Comparison of ENCODE assay signal across 8 mouse cellular contexts in the genomic region with DNA sequence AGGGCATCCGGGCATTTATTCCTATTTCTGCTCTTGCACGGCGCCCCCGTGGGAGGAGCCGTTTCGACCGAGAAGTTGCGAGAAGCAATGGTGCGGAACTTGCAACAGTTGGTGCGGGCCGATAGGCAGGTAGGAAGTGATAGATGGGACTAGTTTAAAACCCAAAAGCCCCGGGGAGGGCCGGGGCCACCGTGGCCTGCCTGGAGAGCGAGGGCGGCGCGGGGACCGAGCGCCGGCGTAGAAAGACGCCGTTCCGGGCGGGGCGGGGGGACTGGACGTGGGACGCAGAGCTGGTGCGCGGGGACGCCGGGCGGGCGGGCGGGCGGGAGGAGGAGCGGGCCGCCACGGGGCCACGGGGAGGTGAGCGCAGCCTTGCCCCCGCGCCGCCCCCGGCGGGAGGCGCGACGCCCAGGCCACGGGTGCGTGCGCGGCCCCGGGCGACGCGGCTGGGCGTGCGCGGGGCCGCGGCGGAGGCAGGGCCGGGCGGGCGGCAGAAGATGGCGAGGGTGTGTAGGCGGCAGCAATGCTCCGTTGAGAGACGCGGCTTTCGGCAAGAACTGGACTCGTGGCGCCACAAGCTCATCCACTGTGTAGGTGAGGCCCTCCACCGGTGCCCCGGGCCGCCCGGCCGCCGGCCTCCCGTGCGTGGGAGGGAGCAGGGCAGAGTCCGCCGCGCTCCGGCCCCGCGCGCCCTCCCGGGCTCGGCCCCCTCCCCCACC. TPM values are rescaled to one million over a fixed set of nuclear protein-coding genes. Genes with fewer than 3 reads are reported as not detected.
DNase-seq lines count a peak whose midpoint lies in the region; ATAC-seq and TF ChIP-seq lines count a peak whose summit lies in the region.

A gene (plus strand): TSS at position 448 of the 719 bp plus-strand sequence.

- under 1% methylated on average over 81 of the region's 92 CpGs for WGBS in bone marrow, adult 2 months
- under 1% methylated on average over 11 of the region's 92 CpGs for WGBS in embryonic facial prominence, embryonic 14.5 days
- under 1% methylated on average over 76 of the region's 92 CpGs for WGBS in kidney, embryonic 14.5 days
- WGBS in limb, embryonic 15.5 days: 1% methylated on average over 54 of the region's 92 CpGs
- under 1% methylated on average over 36 of the region's 92 CpGs for WGBS in midbrain, postnatal 0 days

- TF ChIP-seq POLR2A in bone marrow, adult 2 months (IDR thresholded peaks at IDR 0.05; ENCODE audit: borderline replicate concordance, control insufficient read depth, low read depth, low read length): peak; percentile 80

- peak; percentile 94 for DNase-seq in A20 (ENCODE audit: low read depth, low spot score)
- DNase-seq in embryonic facial prominence, embryonic 14.5 days (ENCODE audit: low spot score): peak; percentile 88
- peak; percentile 88 to 89 for DNase-seq in heart, adult 9 months (ENCODE audit: low spot score in 2 of 2)
- peak; percentile 84 for DNase-seq in midbrain, postnatal 0 days (ENCODE audit: low spot score)
- DNase-seq in spleen, postnatal 14 days (ENCODE audit: low spot score in 2 of 2): peak; percentile 68 to 74

- H3K9ac ChIP-seq in embryonic facial prominence, embryonic 14.5 days (ENCODE audit: low read depth, low read length): peak within 1 kb of the TSS; percentile 90
- peak within 1 kb of the TSS; percentile 93 for H3K9ac ChIP-seq in kidney, embryonic 14.5 days (ENCODE audit: low read depth, low read length)
- peak within 1 kb of the TSS; percentile 84 for H3K9ac ChIP-seq in limb, embryonic 15.5 days
- peak within 1 kb of the TSS; percentile 78 for H3K9ac ChIP-seq in midbrain, postnatal 0 days (replicated peaks; ENCODE audit: low read length, poor library complexity, severe bottlenecking)

- peak within 1 kb of the TSS; percentile 100 for H3K27ac ChIP-seq in bone marrow, adult 2 months (ENCODE audit: control insufficient read depth, insufficient read depth, low read depth, low read length, poor library complexity)
- H3K27ac ChIP-seq in embryonic facial prominence, embryonic 14.5 days (replicated peaks; ENCODE audit: low read depth, low read length): peak within 1 kb of the TSS; percentile 96
- peak within 1 kb of the TSS; percentile 96 for H3K27ac ChIP-seq in kidney, embryonic 14.5 days (ENCODE audit: low read depth, low read length)
- peak within 1 kb of the TSS; percentile 99 for H3K27ac ChIP-seq in limb, embryonic 15.5 days
- H3K27ac ChIP-seq in midbrain, postnatal 0 days (ENCODE audit: low read depth, low read length): peak within 1 kb of the TSS; percentile 93

- peaks cover 2% of the 10 kb centered on the region; the same call in 1 of the 2 replicates for H3K4me1 ChIP-seq in bone marrow, adult 2 months (ENCODE audit: control insufficient read depth, insufficient read depth, low read length)
- peaks cover 12% of the 10 kb centered on the region for H3K4me1 ChIP-seq in embryonic facial prominence, embryonic 14.5 days (ENCODE audit: control insufficient read depth, insufficient read depth, low read length)
- peaks cover 23% of the 10 kb centered on the region for H3K4me1 ChIP-seq in kidney, embryonic 14.5 days (ENCODE audit: control insufficient read depth, insufficient read depth, low read length)
- peaks cover 18% of the 10 kb centered on the region for H3K4me1 ChIP-seq in limb, embryonic 15.5 days
- no peaks in the 10 kb centered on the region for H3K4me1 ChIP-seq in midbrain, postnatal 0 days (ENCODE audit: insufficient read depth, low read length)

- peak; percentile 94 for ATAC-seq in embryonic facial prominence, embryonic 14.5 days (ENCODE audit: low read depth)
- peak; percentile 94 for ATAC-seq in kidney, embryonic 14.5 days (ENCODE audit: low FRiP score, low TSS enrichment)
- peak; percentile 92 for ATAC-seq in limb, embryonic 15.5 days (ENCODE audit: insufficient number of reproducible peaks, low FRiP score, low TSS enrichment, low read depth)
- peak; percentile 92 for ATAC-seq in midbrain, postnatal 0 days (ENCODE audit: low FRiP score)

- H3K36me3 ChIP-seq in embryonic facial prominence, embryonic 14.5 days (ENCODE audit: control insufficient read depth, insufficient read depth, low read length): no peaks in the 10 kb centered on the region
- H3K36me3 ChIP-seq in kidney, embryonic 14.5 days (ENCODE audit: control insufficient read depth, insufficient read depth, low read length): no peaks in the 10 kb centered on the region
- no peaks in the 10 kb centered on the region for H3K36me3 ChIP-seq in limb, embryonic 15.5 days
- H3K36me3 ChIP-seq in midbrain, postnatal 0 days (ENCODE audit: insufficient read depth, low read length): no peaks in the 10 kb centered on the region

- no peak for TF ChIP-seq CTCF in bone marrow, adult 2 months (IDR thresholded peaks at IDR 0.05; ENCODE audit: control insufficient read depth, insufficient read depth, low read length)
- TF ChIP-seq CTCF in midbrain, postnatal 0 days (IDR thresholded peaks at IDR 0.05): 0 out of 2 replicates have a peak, but pooled peaks have one; percentile 4

- peak within 1 kb of the TSS; percentile 99 for H3K4me3 ChIP-seq in bone marrow, adult 2 months (replicated peaks; ENCODE audit: control insufficient read depth, low read depth, low read length)
- peak within 1 kb of the TSS; percentile 95 for H3K4me3 ChIP-seq in embryonic facial prominence, embryonic 14.5 days (ENCODE audit: low read depth, low read length)
- peak within 1 kb of the TSS; percentile 97 for H3K4me3 ChIP-seq in kidney, embryonic 14.5 days (ENCODE audit: low read length)
- H3K4me3 ChIP-seq in limb, embryonic 15.5 days: peak within 1 kb of the TSS; percentile 91
- H3K4me3 ChIP-seq in midbrain, postnatal 0 days (ENCODE audit: low read depth, low read length): peak within 1 kb of the TSS; percentile 83

- no peaks in the 10 kb centered on the region for H3K9me3 ChIP-seq in embryonic facial prominence, embryonic 14.5 days (ENCODE audit: control insufficient read depth, low read length)
- H3K9me3 ChIP-seq in kidney, embryonic 14.5 days (ENCODE audit: control insufficient read depth, low read length): no peaks in the 10 kb centered on the region
- H3K9me3 ChIP-seq in limb, embryonic 15.5 days: no peaks in the 10 kb centered on the region
- H3K9me3 ChIP-seq in midbrain, postnatal 0 days (ENCODE audit: low read length): no peaks in the 10 kb centered on the region

- H3K4me2 ChIP-seq in embryonic facial prominence, embryonic 14.5 days (ENCODE audit: low read depth, low read length): peak within 1 kb of the TSS; percentile 84
- peak within 1 kb of the TSS; percentile 83 for H3K4me2 ChIP-seq in kidney, embryonic 14.5 days (replicated peaks; ENCODE audit: low read depth, low read length)
- peak within 1 kb of the TSS; percentile 82 for H3K4me2 ChIP-seq in limb, embryonic 15.5 days
- peak within 1 kb of the TSS; percentile 81 for H3K4me2 ChIP-seq in midbrain, postnatal 0 days (ENCODE audit: low read depth, low read length, poor library complexity, severe bottlenecking)

- no peaks in the 10 kb centered on the region for H3K27me3 ChIP-seq in embryonic facial prominence, embryonic 14.5 days (replicated peaks; ENCODE audit: control insufficient read depth, insufficient read depth, low read length)
- H3K27me3 ChIP-seq in kidney, embryonic 14.5 days (ENCODE audit: control insufficient read depth, insufficient read depth, low read length): no peaks in the 10 kb centered on the region
- no peaks in the 10 kb centered on the region for H3K27me3 ChIP-seq in limb, embryonic 15.5 days
- H3K27me3 ChIP-seq in midbrain, postnatal 0 days (ENCODE audit: insufficient read depth, low read length): no peaks in the 10 kb centered on the region; the same call in 1 of the 2 replicates

RNA-seq across cellular contexts. Expression of the gene that starts here (rescaled TPM):
- polyA plus RNA-seq in bone marrow, adult 2 months (2011; ENCODE audit: insufficient read depth, insufficient read length, low replicate concordance, missing spikeins): 3.6 and 7.5 TPM in 2 replicates
- polyA plus RNA-seq in embryonic facial prominence, embryonic 14.5 days (2014; fragmentation: Nextera tagmentation; extraction: Ambion mirVana): 9.7 and 10.5 TPM in 2 replicates
- 18.0 and 19.7 TPM in 2 replicates for polyA plus RNA-seq in kidney, embryonic 14.5 days (2014; fragmentation: Nextera tagmentation; extraction: Ambion mirVana)
- 8.2 and 8.7 TPM in 2 replicates for polyA plus RNA-seq in limb, embryonic 15.5 days (2015; fragmentation: Nextera tagmentation; extraction: Ambion mirVana)
- total RNA-seq in midbrain, postnatal 0 days (2014; rRNA removed): 15.9 and 22.4 TPM in 2 replicates
- 11.1 and 13.4 TPM in 2 replicates for polyA plus RNA-seq in midbrain, postnatal 0 days (2015; fragmentation: Nextera tagmentation; extraction: Ambion mirVana)

Comparison
In these comparisons a context has a peak if more than half of its experiments do, and no peak if none do; other contexts are left out.
1. Peak in every context shown above with its lines: DNase-seq, ATAC-seq, H3K4me3 ChIP-seq and H3K27ac ChIP-seq.